In genomic region chr12:111448931-111449705, GRCm38 (mm10) we compare ENCODE assay signal across 10 mouse cellular contexts. TPM values are rescaled to one million over a fixed set of nuclear protein-coding genes. Genes with fewer than 3 reads are reported as not detected.
DNase-seq lines count a peak whose midpoint lies in the region.
"Had no signal": no experiment of that assay in that cellular context is flagged by ENCODE, and none has a peak within 500 bp of the region (broad histone marks: within the 10 kb centered on the region; RNA-seq: fewer than 3 reads in every experiment).

No protein-coding gene starts in this region.

- peak; percentile 46 for DNase-seq in gastrocnemius, adult 18-20 months (ENCODE audit: low spot score)
- no peak for DNase-seq in gastrocnemius, adult 8-10 months (ENCODE audit: low spot score in 2 of 2)
- peak; percentile 84 for DNase-seq in adrenal gland, postnatal 14 days
- DNase-seq in kidney, adult 18-20 months, result peak; percentile 78
- DNase-seq in lung, postnatal 10 days, result peak; percentile 63
- no peak for DNase-seq in layer of hippocampus, adult 11-12 months (ENCODE audit: low spot score)
- DNase-seq in layer of hippocampus, adult 9-10 months (ENCODE audit: low spot score), result no peak
- no peak for DNase-seq in cerebellum, adult 11 months
- DNase-seq: embryo, embryonic 11 days had no signal

RNA-seq across cellular contexts. Expression of gene Tnfaip2, which starts 6.8 kb away (rescaled TPM):
- 10 to 100 TPM; 38.8 to 52.9 TPM for total RNA-seq in gastrocnemius, adult 18-20 months (2021)
- total RNA-seq in gastrocnemius, adult 8-10 months (2022), result 10 to 100 TPM; 17.0 to 41.0 (median 32.6) TPM
- total RNA-seq in adrenal gland, postnatal 14 days (2021), result 14.0 and 14.4 TPM in 2 replicates

RNA-seq across cellular contexts. Expression of gene Exoc3l4, which starts 32.3 kb away (rescaled TPM):
- 1 to 10 TPM; 2.0 to 3.4 TPM for total RNA-seq in gastrocnemius, adult 18-20 months (2021)
- total RNA-seq in gastrocnemius, adult 8-10 months (2022), result 1 to 10 TPM in 3 of 4 experiments, under 1 TPM in 1; 0.72 to 3.2 (median 2.7) TPM
- total RNA-seq in adrenal gland, postnatal 14 days (2021), result 4.6 and 5.2 TPM in 2 replicates

RNA-seq across cellular contexts. Expression of gene Gm266, which starts 36.5 kb away (rescaled TPM):
- under 1 TPM in 1 of 2 experiments, not detected in 1; 0.18 TPM for total RNA-seq in gastrocnemius, adult 18-20 months (2021)
- under 1 TPM in 3 of 4 experiments, not detected in 1; 0.27 to 0.34 (median 0.31) TPM for total RNA-seq in gastrocnemius, adult 8-10 months (2022)
- total RNA-seq in adrenal gland, postnatal 14 days (2021), result 0.60 TPM in 1 of 2 replicates, not detected in the other

RNA-seq across cellular contexts. Expression of gene Lbhd2, which starts 42.5 kb away (rescaled TPM):
- total RNA-seq in gastrocnemius, adult 18-20 months (2021), result not detected
- not detected for total RNA-seq in gastrocnemius, adult 8-10 months (2022)
- total RNA-seq in adrenal gland, postnatal 14 days (2021), result 0.56 and 0.79 TPM in 2 replicates
- total RNA-seq: gastrocnemius, postnatal 36 days had no signal

Comparison
In these comparisons a context has a peak if more than half of its experiments do, and no peak if none do; other contexts are left out.
1. DNase-seq: peak in gastrocnemius, adult 18-20 months (single experiment), adrenal gland, postnatal 14 days (single experiment), kidney, adult 18-20 months (single experiment) and lung, postnatal 10 days (single experiment); none in gastrocnemius, adult 8-10 months (0 of 2), layer of hippocampus, adult 11-12 months (single experiment), layer of hippocampus, adult 9-10 months (single experiment) and cerebellum, adult 11 months (single experiment).